Comparison of ENCODE assay signal across 8 mouse cellular contexts in genomic region chr13:83526066-83526465, GRCm38 (mm10). TPM values are rescaled to one million over a fixed set of nuclear protein-coding genes. Genes with fewer than 3 reads are reported as not detected.
A peak's percentile ranks its signal among the peaks of the same experiment; 100 is the strongest.
DNase-seq lines count a peak whose midpoint lies in the region; ATAC-seq and TF ChIP-seq lines count a peak whose summit lies in the region.
"Had no signal": no experiment of that assay in that cellular context is flagged by ENCODE, and none has a peak within 500 bp of the region (broad histone marks: within the 10 kb centered on the region; RNA-seq: fewer than 3 reads in every experiment).

No protein-coding gene starts in this region.

- TF ChIP-seq CTCF in liver, adult 2 months (IDR thresholded peaks at IDR 0.05; ENCODE audit: low read depth, low read length): no peak

- no peaks in the 10 kb centered on the region for H3K9me3 ChIP-seq in embryonic facial prominence, embryonic 13.5 days
- no peaks in the 10 kb centered on the region for H3K9me3 ChIP-seq in hindbrain, embryonic 16.5 days (ENCODE audit: control insufficient read depth, low read length)
- H3K9me3 ChIP-seq in neural tube, embryonic 13.5 days: no peaks in the 10 kb centered on the region

- 45% methylated on average over 6 of the region's 6 CpGs for WGBS in liver, adult 2 months
- 26% methylated on average over 6 of the region's 6 CpGs for WGBS in embryonic facial prominence, embryonic 13.5 days
- 37% methylated on average over 6 of the region's 6 CpGs for WGBS in hindbrain, embryonic 16.5 days
- 44% methylated on average over 6 of the region's 6 CpGs for WGBS in neural tube, embryonic 13.5 days

- no peak for TF ChIP-seq POLR2A in liver, adult 2 months (IDR thresholded peaks at IDR 0.05; ENCODE audit: extremely low read depth, insufficient read depth, low read length)

- no peaks in the 10 kb centered on the region; the same call in 1 of the 2 replicates for H3K79me2 ChIP-seq in liver, adult 2 months (ENCODE audit: control insufficient read depth, insufficient read depth, low read length)

- no peak for DNase-seq in liver, adult 2 months (ENCODE audit: extremely low read depth, low read depth, low spot score)
- DNase-seq in liver: no peak
- no peak for DNase-seq in thymus, postnatal 36 days
- no peak for DNase-seq in cerebellum, adult 18-20 months
- DNase-seq: thymus, adult 2 months had no signal

- H3K4me1 ChIP-seq in liver, adult 2 months (ENCODE audit: control insufficient read depth, insufficient read depth, low read length): no peaks in the 10 kb centered on the region
- H3K4me1 ChIP-seq in embryonic facial prominence, embryonic 13.5 days: peaks cover 9% of the 10 kb centered on the region; the same call in 1 of the 2 replicates
- H3K4me1 ChIP-seq in hindbrain, embryonic 16.5 days (ENCODE audit: control insufficient read depth, insufficient read depth, low read depth, low read length): peaks cover 3% of the 10 kb centered on the region; the same call in 1 of the 2 replicates
- H3K4me1 ChIP-seq in neural tube, embryonic 13.5 days (replicated peaks): peaks cover 9% of the 10 kb centered on the region; the same call in 1 of the 2 replicates

- peak overlapping the region; percentile 64; the same call in 1 of the 2 replicates for H3K4me3 ChIP-seq in liver, adult 2 months (ENCODE audit: insufficient read depth, low read depth, low read length)
- peak overlapping the region; percentile 63 for H3K4me3 ChIP-seq in embryonic facial prominence, embryonic 13.5 days
- H3K4me3 ChIP-seq in hindbrain, embryonic 16.5 days (ENCODE audit: low read length): peak overlapping the region; percentile 70
- H3K4me3 ChIP-seq in neural tube, embryonic 13.5 days: peak overlapping the region; percentile 67

- H3K27ac ChIP-seq in liver, adult 2 months (replicated peaks; ENCODE audit: insufficient read depth, low read depth, low read length): no peak overlapping the region
- 0 out of 2 replicates have a peak overlapping the region, but pooled peaks have one; percentile 89 for H3K27ac ChIP-seq in embryonic facial prominence, embryonic 13.5 days
- no peak overlapping the region for H3K27ac ChIP-seq in hindbrain, embryonic 16.5 days (ENCODE audit: low read depth, low read length)
- H3K27ac ChIP-seq in neural tube, embryonic 13.5 days (replicated peaks): no peak overlapping the region

- H3K4me2 ChIP-seq in embryonic facial prominence, embryonic 13.5 days: peak overlapping the region; percentile 68
- peak overlapping the region; percentile 78 for H3K4me2 ChIP-seq in hindbrain, embryonic 16.5 days (ENCODE audit: low read length)
- peak overlapping the region; percentile 82 for H3K4me2 ChIP-seq in neural tube, embryonic 13.5 days

- H3K36me3 ChIP-seq in liver, adult 2 months (ENCODE audit: control insufficient read depth, insufficient read depth, low read length): no peaks in the 10 kb centered on the region
- no peaks in the 10 kb centered on the region for H3K36me3 ChIP-seq in embryonic facial prominence, embryonic 13.5 days
- H3K36me3 ChIP-seq in hindbrain, embryonic 16.5 days (ENCODE audit: control insufficient read depth, insufficient read depth, low read length): no peaks in the 10 kb centered on the region
- H3K36me3 ChIP-seq in neural tube, embryonic 13.5 days: no peaks in the 10 kb centered on the region

- H3K9ac ChIP-seq in liver, adult 2 months (ENCODE audit: low read depth, low read length): no peak overlapping the region
- H3K9ac ChIP-seq in embryonic facial prominence, embryonic 13.5 days: peak overlapping the region; percentile 77
- H3K9ac ChIP-seq in hindbrain, embryonic 16.5 days (ENCODE audit: low read depth, low read length): peak overlapping the region; percentile 22; the same call in 1 of the 2 replicates
- H3K9ac ChIP-seq in neural tube, embryonic 13.5 days: 0 out of 2 replicates have a peak overlapping the region, but pooled peaks have one; percentile 13

- ATAC-seq in embryonic facial prominence, embryonic 13.5 days (ENCODE audit: insufficient number of reproducible peaks, insufficient read depth, low FRiP score, low TSS enrichment, low read depth): no peak
- ATAC-seq in hindbrain, embryonic 16.5 days: no peak
- no peak for ATAC-seq in neural tube, embryonic 13.5 days (ENCODE audit: low read depth)

- no peaks in the 10 kb centered on the region for H3K27me3 ChIP-seq in liver, adult 2 months (ENCODE audit: control insufficient read depth, insufficient read depth, low read length)
- H3K27me3 ChIP-seq in embryonic facial prominence, embryonic 13.5 days: 0 out of 2 replicates have a peak, but pooled peaks cover 3% of the 10 kb centered on the region
- no peaks in the 10 kb centered on the region; the same call in 1 of the 2 replicates for H3K27me3 ChIP-seq in hindbrain, embryonic 16.5 days (replicated peaks; ENCODE audit: control insufficient read depth, insufficient read depth, low read length)
- peaks cover 9% of the 10 kb centered on the region for H3K27me3 ChIP-seq in neural tube, embryonic 13.5 days

RNA-seq across cellular contexts. Expression of gene Mef2c, which starts 22.2 kb away (rescaled TPM):
- 3.9 and 5.0 TPM in 2 replicates for total RNA-seq in liver, adult 2 months (2014; rRNA removed)
- 1.3 and 1.7 TPM in 2 replicates for polyA plus RNA-seq in liver, adult 2 months (2012; rRNA removed)
- polyA plus RNA-seq in embryonic facial prominence, embryonic 13.5 days (2015; fragmentation: Nextera tagmentation; extraction: Ambion mirVana): 169 and 192 TPM in 2 replicates
- polyA plus RNA-seq in hindbrain, embryonic 16.5 days (2015; fragmentation: Nextera tagmentation; extraction: Ambion mirVana): 38.9 and 48.4 TPM in 2 replicates
- 31.6 and 43.4 TPM in 2 replicates for polyA plus RNA-seq in neural tube, embryonic 13.5 days (2015; fragmentation: Nextera tagmentation; extraction: Ambion mirVana)

Comparison
In these comparisons a context has a peak if more than half of its experiments do, and no peak if none do; other contexts are left out.
1. RNA of gene Mef2c, which starts 22.2 kb away (polyA plus RNA-seq): 169 to 192 TPM in embryonic facial prominence, embryonic 13.5 days, 38.9 to 48.4 TPM in hindbrain, embryonic 16.5 days and 31.6 to 43.4 TPM in neural tube, embryonic 13.5 days; 1.3 to 1.7 TPM in liver, adult 2 months; every median in the first group is over 10 times any median in the second.
2. Peak in every context shown above with its lines, with median percentiles within 50 percentile points of each other: H3K4me3 ChIP-seq and H3K4me2 ChIP-seq.